Mouse (Mus musculus): ENCODE results near the gene Pdcd1lg2. TPM values are rescaled to one million over a fixed set of nuclear protein-coding genes. Genes with fewer than 3 reads are reported as not detected.

Pdcd1lg2 gene
- polyA plus RNA-seq, 1 experiment from 2014 or later = not detected

DNA sequence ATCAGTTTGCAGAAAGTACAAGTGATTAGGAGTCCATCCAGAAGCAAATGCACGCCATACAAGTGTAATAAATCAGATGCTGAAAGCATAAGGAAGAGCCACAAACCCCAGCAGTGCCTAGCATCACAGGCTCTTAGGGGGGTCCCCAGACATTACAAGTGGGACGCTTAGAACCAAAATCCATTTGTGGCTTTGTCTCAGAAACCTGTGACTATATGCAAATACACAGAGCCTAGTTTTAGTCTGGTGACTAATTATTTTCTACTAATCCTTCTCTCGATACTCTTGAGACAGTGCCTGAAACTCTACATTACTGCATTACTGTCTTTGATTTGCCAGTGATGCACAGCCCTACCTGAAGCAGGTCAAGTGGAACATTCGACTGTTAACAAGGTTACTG is 108.2 kb downstream of the Pdcd1lg2 start:
- no peak overlapping the region for H3K4me3 ChIP-seq
- peaks cover 16% of the 10 kb centered on the region for H3K4me1 ChIP-seq
- H3K36me3 ChIP-seq = peaks cover 32% of the 10 kb centered on the region
- no peak overlapping the region for H3K9ac ChIP-seq
- H3K9me3 ChIP-seq = no peaks in the 10 kb centered on the region
- no peak overlapping the region for H3K4me2 ChIP-seq
- no peak overlapping the region for H3K27ac ChIP-seq (replicated peaks)
- WGBS = 78% methylated on average over 4 of the region's 4 CpGs
- no peak for ATAC-seq (ENCODE audit: extremely low read depth, insufficient number of reproducible peaks, low FRiP score, low TSS enrichment)
- H3K27me3 ChIP-seq (replicated peaks) = no peaks in the 10 kb centered on the region

Other genes with a start within 250 kb of the Pdcd1lg2 start
- 5.3 and 5.5 TPM in 2 replicates for gene Jak2, start 159.1 kb upstream of the Pdcd1lg2 start, polyA plus RNA-seq (2015; fragmentation: Nextera tagmentation; extraction: Ambion mirVana)
- 2.9 and 5.0 TPM in 2 replicates for gene Insl6, start 85.6 kb upstream of the Pdcd1lg2 start, polyA plus RNA-seq (2015; fragmentation: Nextera tagmentation; extraction: Ambion mirVana)
- 0.33 TPM in 1 of 2 replicates, not detected in the other for gene Rln1, start 76.2 kb upstream of the Pdcd1lg2 start, polyA plus RNA-seq (2015; fragmentation: Nextera tagmentation; extraction: Ambion mirVana)
- 41.2 and 46.5 TPM in 2 replicates for gene Plgrkt, start 43.5 kb upstream of the Pdcd1lg2 start, polyA plus RNA-seq (2015; fragmentation: Nextera tagmentation; extraction: Ambion mirVana)
- gene Cd274, start 43.5 kb upstream of the Pdcd1lg2 start, polyA plus RNA-seq (2015; fragmentation: Nextera tagmentation; extraction: Ambion mirVana) = 0.18 and 0.28 TPM in 2 replicates
- gene Ric1, start 111.4 kb downstream of the Pdcd1lg2 start, polyA plus RNA-seq (2015; fragmentation: Nextera tagmentation; extraction: Ambion mirVana) = 6.5 and 6.7 TPM in 2 replicates
- 5.3 TPM in 2 replicates for gene Ermp1, start 237.5 kb downstream of the Pdcd1lg2 start, polyA plus RNA-seq (2015; fragmentation: Nextera tagmentation; extraction: Ambion mirVana)

All from heart, embryonic 13.5 days (tissue).